Mouse (Mus musculus): ENCODE data around the gene Tfeb. TPM values are rescaled to one million over a fixed set of nuclear protein-coding genes. Genes with fewer than 3 reads are reported as not detected.

The Tfeb gene
- polyA plus RNA-seq, 1 experiment from 2014 or later = 48.3 TPM

GRCm38 (mm10) chr17:47796156-47796816 is 59.5 kb downstream of the Tfeb start:
- DNase-seq (ENCODE audit: low read depth, low spot score) (no peak), ATAC-seq (no peak)
- in situ Hi-C loops (cut with MboI; ENCODE audit: low pct_unique_long_range_greater_than_20kb) = loop anchor here (5.0 kb wide), 4 partner anchors 46 to 306 kb away; no protein-coding TSS in a partner anchor
- no peaks in the 10 kb centered on the region for H3K27me3 ChIP-seq
- no peak for TF ChIP-seq CTCF (IDR thresholded peaks at IDR 0.05)
- ChIA-PET POLR2A (no interaction called here), CTCF (interaction anchor here (1.0 to 5.9 kb wide), 3 partner anchors 9 to 68 kb away, joined by 3 to 33 read pairs (median 3); no protein-coding TSS in a partner anchor)

- CTCF ChIA-PET = interaction anchor here (1.0 to 1.2 kb wide), 2 partner anchors 55 to 68 kb away, joined by 3 to 4 read pairs; no protein-coding TSS in a partner anchor
- POLR2A ChIA-PET = interaction anchor here (0.5 kb wide), 1 partner anchor 155 kb away, joined by 3 read pairs; no protein-coding TSS in a partner anchor
- ATAC-seq = no peak
These were observed 60.1 kb downstream of the Tfeb start for GRCm38 (mm10) chr17:47796968-47797367.

GRCm38 (mm10) chr17:47797383-47797782 is 60.6 kb downstream of the Tfeb start:
- in situ Hi-C loops (cut with MboI; ENCODE audit: low pct_unique_long_range_greater_than_20kb) = loop anchor here (5.0 kb wide), 4 partner anchors 45 to 305 kb away; no protein-coding TSS in a partner anchor
- H3K27me3 ChIP-seq = no peaks in the 10 kb centered on the region
- ATAC-seq (no peak), DNase-seq (ENCODE audit: low read depth, low spot score) (no peak)
- TF ChIP-seq CTCF (IDR thresholded peaks at IDR 0.05) = no peak
- ChIA-PET POLR2A (interaction anchor here (0.5 kb wide), 1 partner anchor 154 kb away, joined by 3 read pairs; no protein-coding TSS in a partner anchor), CTCF (interaction anchor here (1.0 to 1.2 kb wide), 2 partner anchors 55 to 67 kb away, joined by 3 to 4 read pairs; no protein-coding TSS in a partner anchor)

More at GRCm38 (mm10) chr17:47796968-47797367, 60.1 kb downstream of the Tfeb start:
- no peak for TF ChIP-seq CTCF (IDR thresholded peaks at IDR 0.05)
- in situ Hi-C loops (cut with MboI; ENCODE audit: low pct_unique_long_range_greater_than_20kb) = loop anchor here (5.0 kb wide), 4 partner anchors 45 to 305 kb away; no protein-coding TSS in a partner anchor
- H3K27me3 ChIP-seq = no peaks in the 10 kb centered on the region
- DNase-seq (ENCODE audit: low read depth, low spot score) = no peak

- no peak for ATAC-seq
- DNase-seq (ENCODE audit: low read depth, low spot score) = no peak
- ChIA-PET POLR2A (no interaction called here), CTCF (interaction anchor here (2.0 kb wide), 1 partner anchor 62 kb away, joined by 7 read pairs; no protein-coding TSS in a partner anchor)
- TF ChIP-seq CTCF (IDR thresholded peaks at IDR 0.05) = no peak
- H3K27me3 ChIP-seq = no peaks in the 10 kb centered on the region
- in situ Hi-C loops (cut with MboI; ENCODE audit: low pct_unique_long_range_greater_than_20kb) = no loop called here
These were observed 66.0 kb downstream of the Tfeb start for GRCm38 (mm10) chr17:47802806-47803205.

- DNase-seq (ENCODE audit: low read depth, low spot score) (no peak), ATAC-seq (no peak)
- in situ Hi-C loops (cut with MboI; ENCODE audit: low pct_unique_long_range_greater_than_20kb) = no loop called here
- POLR2A ChIA-PET = no interaction called here
- TF ChIP-seq CTCF (IDR thresholded peaks at IDR 0.05) = no peak
- H3K27me3 ChIP-seq = no peaks in the 10 kb centered on the region
- CTCF ChIA-PET = interaction anchor here (4.3 kb wide), 1 partner anchor 10 kb away, joined by 33 read pairs; no protein-coding TSS in a partner anchor
These were observed 66.8 kb downstream of the Tfeb start for GRCm38 (mm10) chr17:47803662-47804061.

- DNase-seq (ENCODE audit: low read depth, low spot score) (no peak), ATAC-seq (no peak)
- CTCF ChIA-PET = interaction anchor here (0.9 to 4.3 kb wide), 3 partner anchors 12 to 57 kb away, joined by 3 to 33 read pairs (median 3); no protein-coding TSS in a partner anchor
- POLR2A ChIA-PET = no interaction called here
- no peak for TF ChIP-seq CTCF (IDR thresholded peaks at IDR 0.05)
- in situ Hi-C loops (cut with MboI; ENCODE audit: low pct_unique_long_range_greater_than_20kb) = no loop called here
- no peaks in the 10 kb centered on the region for H3K27me3 ChIP-seq
These were observed 68.4 kb downstream of the Tfeb start for GRCm38 (mm10) chr17:47805047-47805835.

- CTCF ChIA-PET = interaction anchor here (1.2 to 4.3 kb wide), 3 partner anchors 13 to 60 kb away, joined by 4 to 33 read pairs (median 4); no protein-coding TSS in a partner anchor
- DNase-seq (ENCODE audit: low read depth, low spot score) (peak; percentile 68), ATAC-seq (peak; percentile 89)
- in situ Hi-C loops (cut with MboI; ENCODE audit: low pct_unique_long_range_greater_than_20kb) = no loop called here
- POLR2A ChIA-PET = no interaction called here
- H3K27me3 ChIP-seq = no peaks in the 10 kb centered on the region
- TF ChIP-seq CTCF (IDR thresholded peaks at IDR 0.05) = no peak
These were observed 69.4 kb downstream of the Tfeb start for GRCm38 (mm10) chr17:47806230-47806629.

GRCm38 (mm10) chr17:47811265-47811800 is 74.5 kb downstream of the Tfeb start:
- ATAC-seq (no peak), DNase-seq (ENCODE audit: low read depth, low spot score) (no peak)
- CTCF ChIA-PET = interaction anchor here (1.4 kb wide), 1 partner anchor 18 kb away, joined by 7 read pairs; no protein-coding TSS in a partner anchor
- POLR2A ChIA-PET = no interaction called here
- H3K27me3 ChIP-seq = no peaks in the 10 kb centered on the region
- in situ Hi-C loops (cut with MboI; ENCODE audit: low pct_unique_long_range_greater_than_20kb) = no loop called here
- TF ChIP-seq CTCF (IDR thresholded peaks at IDR 0.05) = no peak

GRCm38 (mm10) chr17:47812200-47812599 is 75.4 kb downstream of the Tfeb start:
- POLR2A ChIA-PET = interaction anchor here (1.7 kb wide), 1 partner anchor 11 kb away, joined by 5 read pairs; no protein-coding TSS in a partner anchor
- H3K27me3 ChIP-seq = no peaks in the 10 kb centered on the region
- ATAC-seq = no peak
- CTCF ChIA-PET = interaction anchor here (1.5 kb wide), 1 partner anchor 19 kb away, joined by 4 read pairs; no protein-coding TSS in a partner anchor
- in situ Hi-C loops (cut with MboI; ENCODE audit: low pct_unique_long_range_greater_than_20kb) = no loop called here
- no peak for TF ChIP-seq CTCF (IDR thresholded peaks at IDR 0.05)
- DNase-seq (ENCODE audit: low read depth, low spot score) = no peak

- CTCF ChIA-PET = interaction anchor here (1.5 kb wide), 1 partner anchor 21 kb away, joined by 4 read pairs; no protein-coding TSS in a partner anchor
- TF ChIP-seq CTCF (IDR thresholded peaks at IDR 0.05) = no peak
- POLR2A ChIA-PET = interaction anchor here (1.7 kb wide), 1 partner anchor 12 kb away, joined by 5 read pairs; no protein-coding TSS in a partner anchor
- DNase-seq (ENCODE audit: low read depth, low spot score) (no peak), ATAC-seq (no peak)
- in situ Hi-C loops (cut with MboI; ENCODE audit: low pct_unique_long_range_greater_than_20kb) = no loop called here
- no peaks in the 10 kb centered on the region for H3K27me3 ChIP-seq
These were observed 76.8 kb downstream of the Tfeb start for GRCm38 (mm10) chr17:47813616-47814015.
